Mouse (Mus musculus): ENCODE results near the gene Gm20379.

The Gm20379 gene

DNA sequence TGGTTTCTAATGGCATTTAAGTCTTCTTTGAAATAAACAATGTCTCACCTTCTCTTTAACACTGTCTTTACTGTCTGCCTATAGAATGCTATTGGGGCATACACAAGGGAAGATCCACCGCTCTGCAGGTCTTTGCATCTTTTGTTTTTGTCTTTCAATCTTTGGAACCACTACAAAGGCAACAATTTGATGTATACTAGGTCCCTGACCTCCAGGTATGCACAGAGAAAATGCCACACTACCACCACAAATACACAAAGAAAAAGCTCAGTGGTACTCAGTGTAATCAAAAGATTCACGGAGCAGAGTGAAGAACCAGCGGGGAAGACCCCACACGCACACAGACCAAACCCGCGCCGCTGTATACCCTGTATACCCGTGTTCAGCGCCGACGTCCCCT is at the start of gene Gm20379:
Gene Gm20379, plus strand, starts transcription at position 301 of the 400 bp plus-strand sequence.
- DNase-seq: no peak

DNA sequence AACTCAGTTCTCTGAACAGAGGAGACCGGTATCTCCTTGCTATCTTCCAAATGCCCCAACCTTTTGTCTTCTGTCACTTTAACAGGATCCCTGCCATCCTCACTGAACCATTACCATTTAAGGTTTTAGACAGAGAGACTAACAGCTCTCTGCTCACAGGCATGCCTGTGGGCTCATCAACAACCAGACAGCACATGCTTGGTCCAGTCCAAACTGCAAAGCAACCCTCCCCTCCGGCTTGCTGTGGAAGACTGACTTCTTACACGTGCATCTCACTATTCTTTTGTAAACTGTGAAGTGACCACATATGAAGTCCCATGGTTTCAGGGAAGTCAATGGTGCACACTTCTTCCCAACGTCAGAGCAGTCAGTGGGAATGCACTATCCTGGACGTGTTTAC is 44.5 kb upstream of the Gm20379 start:
- no peak for DNase-seq

DNA sequence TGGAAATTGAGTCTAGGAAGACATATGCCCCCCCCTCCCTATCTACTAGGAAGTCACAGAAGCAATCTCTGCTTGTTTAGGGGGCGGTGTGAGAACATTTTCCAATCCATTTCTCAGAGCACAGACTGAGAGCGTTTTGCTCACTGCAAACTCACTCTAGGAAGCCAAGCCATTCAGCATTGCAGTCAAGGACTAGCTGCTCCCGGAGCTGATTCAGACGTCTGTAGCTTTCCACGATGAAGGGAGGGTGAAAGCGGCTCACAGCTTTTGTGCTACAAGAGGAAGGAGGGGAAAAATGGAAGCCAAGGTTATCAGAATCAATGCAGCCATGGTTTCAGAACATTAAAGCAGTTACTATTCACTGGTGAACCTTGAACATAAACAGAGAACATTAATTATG is 42.2 kb upstream of the Gm20379 start:
- no peak for DNase-seq

DNA sequence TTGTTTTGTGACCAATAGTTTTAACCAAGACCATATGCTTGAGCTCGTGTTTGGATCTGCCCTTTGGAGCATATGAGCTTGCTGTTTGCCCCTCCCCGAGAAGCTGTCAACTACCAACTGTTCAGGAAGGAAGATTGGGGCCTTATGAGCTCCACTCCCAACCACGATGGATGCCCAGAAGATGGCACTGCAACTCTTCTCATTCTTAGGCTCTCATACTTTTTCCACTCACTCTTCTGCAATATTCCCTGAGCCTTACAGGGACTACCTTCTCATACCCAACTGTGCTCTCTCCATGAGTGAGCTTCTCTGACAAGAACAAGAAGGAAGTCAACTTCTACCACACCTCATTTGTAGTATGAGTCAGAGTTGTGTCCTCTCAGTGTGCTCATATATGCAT is 38.7 kb upstream of the Gm20379 start:
- DNase-seq: no peak

DNA sequence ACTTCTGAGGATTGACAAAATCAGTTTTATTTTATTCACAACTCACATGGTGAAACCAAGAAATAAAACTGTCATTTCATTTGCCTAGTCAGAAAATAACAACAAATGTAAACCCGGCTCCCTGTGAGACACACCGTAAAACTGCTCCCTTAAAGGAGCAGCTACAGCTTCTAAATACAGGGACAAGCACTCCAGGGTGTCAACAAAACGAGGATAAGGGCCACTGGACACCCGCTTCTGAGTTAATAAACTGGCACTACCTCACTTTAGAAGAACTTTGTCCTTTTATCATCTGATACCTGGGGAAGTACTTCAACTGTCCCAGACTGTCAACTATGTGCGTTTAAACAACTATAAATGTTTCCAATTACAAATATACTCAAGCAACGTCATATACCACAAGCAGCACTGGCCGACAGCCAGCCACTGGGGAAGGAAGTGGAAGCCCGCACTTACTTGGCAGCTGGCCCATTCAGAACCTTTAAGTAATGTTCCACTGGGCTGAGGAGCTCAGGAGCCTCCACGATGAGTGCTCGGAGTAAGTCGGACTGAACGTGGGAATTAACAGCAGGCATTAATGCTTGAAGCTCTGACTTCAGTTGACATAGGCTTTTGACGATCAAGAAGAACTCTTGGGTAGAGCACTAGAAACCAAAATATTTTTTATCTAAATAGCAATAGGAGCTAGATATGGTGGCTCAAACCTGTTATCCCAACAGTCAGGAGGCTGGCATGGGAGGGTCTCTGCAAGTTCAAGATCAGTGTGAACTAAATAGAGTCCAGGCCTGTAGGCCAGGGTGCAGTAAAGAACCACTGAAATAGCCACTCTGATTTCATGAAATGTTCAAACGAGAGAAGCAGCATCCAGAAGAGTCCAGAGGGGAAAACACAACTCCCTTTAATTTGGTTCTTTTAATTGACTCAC is 31.2 kb upstream of the Gm20379 start:
- DNase-seq: peak in 1 of 2 experiments; percentile 45

DNA sequence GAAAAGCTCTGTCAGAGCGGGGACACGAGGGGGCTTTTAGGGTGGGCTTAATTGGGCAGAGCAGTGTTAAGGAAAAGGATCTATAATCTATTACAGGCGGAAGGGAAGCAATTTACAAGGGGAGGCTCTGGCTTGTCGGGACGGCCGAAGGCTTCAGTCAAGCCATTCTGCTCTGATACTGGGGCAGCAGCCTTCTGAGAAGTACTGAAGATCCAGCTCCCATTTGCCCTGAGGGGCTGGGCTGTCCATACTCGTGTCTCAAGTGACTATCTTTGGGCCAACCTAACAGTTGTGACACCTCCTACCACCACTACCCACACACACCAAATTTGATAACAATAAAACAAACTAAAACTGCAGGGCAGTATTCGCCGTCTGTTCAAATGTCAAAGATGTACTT is 30.5 kb upstream of the Gm20379 start:
- DNase-seq: no peak

DNA sequence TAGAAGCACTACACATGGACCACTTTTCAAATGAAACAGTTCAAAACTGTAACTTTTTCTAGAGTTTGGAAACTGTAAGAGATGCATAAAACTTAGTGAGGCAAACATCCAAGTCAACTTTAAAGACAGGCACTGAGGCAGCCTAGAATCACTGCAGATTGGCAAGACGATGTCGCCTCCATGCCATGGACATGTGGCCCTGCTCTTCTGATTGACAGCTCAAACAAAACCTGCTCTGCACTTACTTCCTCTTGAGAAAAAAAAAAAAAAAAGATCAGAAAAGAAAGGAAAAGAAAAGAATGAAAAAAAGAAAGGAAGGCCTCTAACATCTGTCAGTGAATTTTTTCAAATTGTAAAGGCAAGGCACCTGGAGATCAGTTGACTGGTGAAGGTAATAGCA is 28.8 kb upstream of the Gm20379 start:
- no peak for DNase-seq

DNA sequence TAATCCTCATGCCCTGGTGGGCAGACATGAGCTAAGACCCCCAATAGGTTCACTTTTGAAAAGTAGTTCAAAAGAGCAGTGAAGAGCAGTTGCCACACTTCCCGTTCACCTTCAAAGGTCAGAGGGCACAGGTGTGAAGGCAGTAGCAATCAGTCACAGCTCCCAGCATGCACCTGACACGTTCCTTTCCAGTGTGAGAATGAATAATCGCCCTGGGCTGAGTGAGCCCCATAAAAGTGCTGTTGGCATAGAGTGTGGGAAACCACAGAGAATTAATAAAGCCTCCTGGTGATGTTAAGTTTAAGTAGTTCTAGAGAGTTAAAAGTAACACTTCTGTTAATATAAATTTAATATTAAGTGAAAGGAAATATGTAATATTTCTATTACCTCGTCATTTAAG is 14.2 kb upstream of the Gm20379 start:
- no peak for DNase-seq

DNA sequence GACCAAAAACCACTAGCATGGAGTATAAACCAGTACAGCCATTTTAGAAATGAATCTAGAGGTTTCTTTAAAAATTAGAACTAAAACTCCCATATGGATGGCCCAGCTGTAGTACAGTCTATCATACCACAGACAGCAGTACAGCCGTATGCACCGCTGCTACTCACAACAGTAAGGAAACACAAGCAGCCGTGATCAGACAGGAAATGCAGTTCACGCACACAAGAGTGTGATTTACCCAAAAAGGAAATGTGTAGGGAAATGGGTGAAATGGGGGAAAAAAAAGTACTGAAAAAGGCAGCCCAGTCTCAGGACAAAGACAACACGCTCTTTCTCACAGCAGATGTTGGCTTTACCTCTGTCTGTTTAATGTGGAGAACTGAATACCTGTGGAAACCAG is 11.9 kb upstream of the Gm20379 start:
- DNase-seq: no peak

DNA sequence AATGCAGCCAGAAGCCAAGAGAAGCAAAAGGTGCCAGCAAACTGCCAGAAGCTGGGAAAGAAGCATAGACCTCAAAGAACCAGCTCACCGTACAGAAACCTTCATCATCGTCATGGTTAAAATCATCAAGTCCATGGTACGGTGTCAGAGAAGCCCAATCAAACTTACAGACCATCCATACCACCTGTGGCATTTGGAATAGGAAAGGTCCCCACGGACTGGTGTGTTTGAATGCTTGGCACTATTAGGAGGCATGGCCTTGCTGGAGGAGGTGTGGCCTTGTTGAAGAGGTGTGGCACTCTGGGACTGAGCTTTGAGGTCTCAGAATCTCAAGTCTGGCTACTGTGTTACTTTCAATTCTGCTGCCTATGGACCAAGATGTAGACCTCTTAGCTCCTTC is 9.3 kb upstream of the Gm20379 start:
- no peak for DNase-seq

DNA sequence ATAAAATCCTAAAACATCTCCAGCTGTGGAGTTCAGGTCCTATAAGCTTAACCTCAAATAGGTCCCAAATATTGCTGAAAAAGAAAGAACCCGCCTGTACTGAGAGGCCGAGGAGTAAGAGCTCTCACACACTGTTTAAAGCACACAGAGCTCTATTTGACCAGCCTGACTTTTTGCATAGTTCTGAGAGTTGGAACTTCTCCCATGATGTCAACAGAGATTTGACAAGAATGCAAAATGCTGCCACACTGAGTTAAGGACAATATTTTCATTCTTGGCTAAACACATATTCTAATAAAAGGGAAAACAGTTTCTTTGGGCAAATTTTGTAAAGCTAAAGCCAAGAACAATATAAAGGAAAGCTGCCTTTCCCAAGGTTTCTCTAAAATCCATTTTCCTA is 8.8 kb upstream of the Gm20379 start:
- DNase-seq: no peak

DNA sequence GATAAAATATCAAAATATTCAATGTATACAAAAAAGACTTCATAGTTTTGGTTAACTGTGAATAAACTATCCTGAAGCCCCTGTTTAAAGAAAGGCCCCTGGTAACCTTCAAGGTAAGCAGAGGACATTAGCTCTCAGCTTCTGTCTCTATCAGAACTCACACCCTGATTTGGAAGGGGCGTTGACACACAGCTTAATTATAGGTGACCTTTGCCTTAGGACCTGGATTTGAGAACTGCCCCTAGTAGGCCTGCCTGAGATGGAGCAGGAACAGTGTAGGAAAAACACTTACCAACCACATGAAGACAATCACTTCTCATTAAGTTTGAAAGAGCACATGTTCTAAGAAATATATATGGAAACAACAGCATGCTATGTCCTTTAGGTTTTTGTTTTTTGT is 6.3 kb upstream of the Gm20379 start:
- DNase-seq: no peak

DNA sequence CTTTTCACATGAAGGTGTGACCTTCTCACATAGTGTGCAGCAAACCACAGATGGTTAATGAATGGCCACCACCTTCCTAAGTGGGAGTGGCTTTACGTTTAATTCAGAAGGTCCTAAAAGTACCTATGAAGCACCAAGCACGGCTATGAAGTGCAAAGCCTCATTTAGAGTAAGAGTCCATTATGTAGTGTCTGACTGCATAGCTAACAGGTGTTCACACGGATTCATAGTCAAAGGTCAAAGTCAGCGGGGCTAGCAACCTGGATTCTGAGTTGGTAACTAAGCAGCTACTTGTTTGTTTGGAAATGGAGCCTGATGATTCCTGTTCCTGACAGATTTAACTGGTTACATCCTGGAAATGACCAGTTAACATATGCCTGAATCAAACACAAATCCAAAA is 4.0 kb upstream of the Gm20379 start:
- no peak for DNase-seq

DNA sequence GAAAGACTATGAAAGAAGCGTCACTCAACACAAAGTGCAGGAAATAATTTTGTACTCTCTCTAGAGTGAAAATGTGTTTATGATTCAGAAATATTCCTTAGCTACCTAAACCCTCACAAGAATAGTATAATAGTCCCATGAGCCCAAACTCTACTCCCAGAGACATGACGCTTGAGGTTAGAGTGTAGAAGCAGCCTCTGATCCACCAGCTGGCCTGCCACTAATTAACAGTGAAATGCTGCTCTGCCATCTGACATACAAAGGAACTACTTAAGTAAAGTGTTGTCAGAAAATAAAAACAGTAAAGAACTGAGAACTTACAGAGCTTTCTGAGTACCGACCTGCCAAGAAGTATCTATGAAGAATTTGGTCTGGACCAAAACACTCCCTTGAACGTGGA is 3.3 kb upstream of the Gm20379 start:
- DNase-seq: no peak

DNA sequence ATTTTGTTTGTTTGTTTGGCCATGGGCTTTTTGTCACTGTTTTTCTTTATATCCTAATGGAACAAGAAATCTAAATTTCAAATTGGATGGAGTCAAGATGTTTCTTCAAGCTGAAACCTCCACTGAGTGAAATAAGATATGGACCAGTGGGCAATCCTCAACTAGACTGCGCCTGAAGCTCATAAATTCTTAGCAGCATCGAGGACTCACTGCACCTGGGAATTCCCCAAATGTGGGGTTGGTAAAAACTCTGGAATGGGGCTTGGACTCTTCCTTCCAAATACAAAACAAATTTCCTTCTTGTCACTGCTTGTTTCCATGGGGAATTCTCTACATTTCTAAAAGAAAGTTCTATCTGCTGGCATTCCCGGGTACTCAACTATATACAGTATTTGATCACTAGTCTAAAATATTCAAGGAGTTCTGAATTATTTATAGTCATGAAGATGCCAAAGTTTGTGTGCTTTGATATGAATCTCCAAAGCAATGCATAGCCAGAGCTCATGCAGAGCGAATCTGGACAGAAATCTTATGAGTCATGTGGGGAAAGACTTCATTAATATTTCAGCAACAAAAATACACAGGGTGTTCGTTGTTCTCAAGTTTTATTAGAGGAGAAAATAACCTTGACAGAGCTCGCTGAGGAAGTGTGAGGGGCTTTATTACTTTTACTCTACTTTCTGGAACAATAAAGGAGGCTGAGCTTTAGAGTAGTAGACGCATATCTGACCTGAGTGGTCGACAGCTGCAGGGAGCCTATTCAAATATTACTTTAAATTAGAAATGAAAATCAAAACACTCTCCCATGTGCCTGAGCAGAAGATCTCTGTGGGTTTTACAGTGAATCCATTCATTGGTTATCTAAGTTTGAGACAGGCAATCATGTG is 2.5 kb upstream of the Gm20379 start:
- DNase-seq: no peak

DNA sequence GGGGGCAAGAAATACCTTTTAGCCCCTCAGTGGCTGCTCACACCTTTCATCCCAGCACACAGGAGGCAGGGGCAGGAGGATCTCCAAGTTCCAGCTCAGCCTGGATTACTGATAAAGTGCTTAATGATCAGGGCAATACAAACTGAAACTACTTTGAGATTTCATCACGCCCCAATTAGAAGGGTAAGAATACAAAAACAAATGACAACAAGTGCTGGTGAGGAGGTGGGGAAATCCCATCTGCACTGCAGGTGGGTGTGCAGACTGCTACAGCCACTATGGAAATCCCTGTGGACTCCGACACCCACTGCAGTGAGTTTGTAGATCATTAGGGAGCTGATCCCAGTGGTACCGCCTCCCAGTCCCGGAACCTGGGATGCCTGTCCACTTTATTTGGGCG is 1.5 kb upstream of the Gm20379 start:
- DNase-seq: no peak

DNA sequence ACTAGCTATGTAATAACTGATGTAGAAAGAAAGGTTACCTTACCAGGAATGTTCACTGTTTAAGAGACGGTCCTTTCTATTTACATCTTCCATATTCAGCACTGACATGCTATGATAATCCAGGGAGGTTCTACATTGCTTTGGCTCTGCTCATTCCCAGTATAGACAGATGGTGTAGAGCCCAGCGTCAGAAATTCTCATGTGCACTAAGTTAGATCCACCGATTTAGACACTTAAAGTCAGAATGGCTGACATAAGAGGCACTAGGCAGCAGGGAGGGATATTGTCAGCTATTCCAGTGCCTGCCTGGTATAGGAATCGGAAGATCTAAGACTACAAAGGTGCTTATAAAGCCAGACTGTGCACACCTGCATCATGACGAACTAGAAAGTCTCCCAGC is 8.8 kb downstream of the Gm20379 start:
- DNase-seq: no peak

DNA sequence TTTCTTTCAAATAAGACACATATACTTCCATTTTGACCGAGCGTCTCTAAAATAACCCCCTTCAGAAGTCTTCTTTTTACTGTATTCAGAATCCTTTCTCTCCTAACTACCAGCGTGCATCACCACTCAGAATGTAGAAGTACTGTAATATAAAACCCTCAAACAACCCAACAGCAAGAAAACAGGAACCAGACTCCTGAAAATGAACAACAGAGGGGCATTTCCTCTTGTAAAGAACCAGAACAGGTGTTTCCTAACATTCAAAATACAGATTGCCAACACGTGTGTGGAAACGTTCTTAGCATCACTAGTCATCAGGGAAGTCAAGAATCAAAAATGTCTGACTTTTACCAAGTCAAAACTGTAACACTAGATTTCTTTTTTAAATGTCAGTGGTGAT is 15.0 kb downstream of the Gm20379 start:
- no peak for DNase-seq

DNA sequence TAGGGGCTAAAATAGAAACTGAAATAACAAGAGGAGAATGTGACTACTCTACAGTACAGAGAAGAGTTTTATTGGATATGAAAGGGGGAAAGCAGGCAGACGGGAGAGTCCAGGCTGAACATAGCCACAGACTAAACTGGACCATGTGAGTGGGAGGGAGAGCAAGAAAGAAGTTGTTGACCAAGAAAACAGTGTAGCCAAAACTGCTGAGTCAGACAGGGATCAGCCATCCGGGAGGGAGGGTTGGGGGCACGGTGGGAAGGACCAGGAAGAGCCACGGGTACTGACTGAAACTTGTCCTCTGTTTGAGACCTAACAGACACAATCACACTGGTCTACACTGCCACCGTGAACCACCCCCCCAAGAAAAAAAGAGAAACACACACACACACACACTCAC is 20.2 kb downstream of the Gm20379 start:
- no peak for DNase-seq

DNA sequence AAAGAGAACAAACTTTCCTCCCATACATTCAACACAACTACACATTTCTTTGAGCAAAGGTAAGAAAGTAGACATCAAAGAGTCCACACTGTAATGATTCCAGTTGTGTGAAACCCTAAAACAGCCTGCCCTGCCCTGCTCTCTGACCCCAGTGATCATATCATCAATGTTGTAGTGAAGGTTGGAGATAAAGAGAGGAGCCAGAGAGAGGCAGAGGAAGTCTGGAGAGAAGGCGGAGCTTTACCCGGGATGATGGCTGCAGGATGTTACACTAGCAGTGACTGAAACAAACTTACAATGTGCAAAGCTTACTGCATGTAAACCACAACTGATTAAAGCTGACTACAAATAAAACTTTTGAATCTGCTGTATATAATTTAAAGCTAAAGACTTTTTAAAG is 22.2 kb downstream of the Gm20379 start:
- DNase-seq: no peak

DNA sequence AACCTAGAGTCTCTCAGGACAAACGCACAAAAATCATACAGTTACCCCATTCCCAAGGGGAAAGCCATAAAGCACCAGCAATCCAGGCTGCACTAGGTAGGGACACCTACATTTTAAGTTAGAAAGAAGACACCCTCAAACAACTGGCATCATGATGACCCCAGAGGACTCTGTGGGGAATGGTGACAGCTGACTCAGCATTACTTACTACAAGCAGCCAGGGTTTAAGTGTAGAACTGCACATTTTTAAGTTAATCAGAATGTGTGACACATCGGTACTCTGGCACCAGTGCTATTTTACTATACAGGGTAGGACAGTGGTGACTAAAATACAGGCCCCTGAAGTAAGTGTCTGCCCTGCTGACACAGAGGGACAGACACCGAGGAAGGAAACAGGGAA is 24.8 kb downstream of the Gm20379 start:
- DNase-seq: no peak

DNA sequence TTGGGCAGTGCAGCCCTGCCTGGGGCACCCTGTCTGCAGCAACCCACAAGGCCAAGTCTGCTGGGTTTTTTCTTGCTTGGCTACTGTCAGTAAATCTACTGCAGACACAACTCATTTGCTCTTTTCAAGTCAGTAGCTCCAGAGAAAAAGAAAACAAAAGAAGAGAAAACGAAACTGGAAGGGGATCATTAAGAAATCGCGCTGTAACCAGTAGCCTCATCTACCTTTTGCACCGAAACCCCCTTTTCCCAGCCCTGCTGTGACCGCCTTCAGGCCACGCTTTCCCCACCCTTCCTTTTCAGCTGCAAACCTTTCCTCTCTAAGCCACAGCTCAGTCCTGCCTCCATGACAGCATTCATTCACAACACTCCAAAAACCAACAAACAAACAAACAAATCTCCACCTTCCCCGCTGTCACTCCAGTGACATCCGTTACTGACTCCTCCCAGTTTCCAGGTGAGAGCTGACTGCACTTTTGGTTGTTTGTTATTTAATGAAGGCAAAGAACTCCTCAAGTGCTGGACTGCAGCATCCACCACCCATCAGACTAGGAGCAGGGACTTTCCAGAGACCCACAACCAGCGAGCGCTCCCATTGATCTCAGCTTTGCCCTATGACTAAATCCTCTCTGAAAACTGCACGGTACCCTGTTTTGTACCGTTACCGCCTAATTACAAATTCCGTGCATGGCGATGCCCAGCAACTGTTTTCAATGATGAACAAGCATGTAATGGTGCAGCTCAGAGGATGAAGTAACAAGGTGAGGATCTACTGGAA is 26.5 kb downstream of the Gm20379 start:
- DNase-seq: no peak

DNA sequence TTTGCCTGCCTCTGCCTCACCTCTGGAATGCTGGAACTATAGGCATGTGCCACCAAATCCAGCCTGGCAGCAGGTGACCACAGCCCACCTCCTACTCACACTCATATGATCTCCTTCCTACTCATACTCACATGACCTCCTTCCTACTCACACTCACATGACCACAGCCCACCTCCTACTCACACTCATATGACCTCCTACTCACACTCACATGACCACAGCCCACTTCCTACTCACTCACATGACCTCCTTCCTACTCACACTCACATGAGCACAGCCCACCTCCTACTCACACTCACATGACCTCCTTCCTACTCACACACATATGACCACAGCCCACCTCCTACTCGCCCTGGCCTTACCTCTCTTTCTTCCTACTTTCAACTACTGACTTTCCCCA is 31.1 kb downstream of the Gm20379 start:
- no peak for DNase-seq
